In genomic region chr6:52172501-52172900, GRCm38 (mm10) we compare ENCODE assay signal across 8 mouse cellular contexts. TPM values are rescaled to one million over a fixed set of nuclear protein-coding genes. Genes with fewer than 3 reads are reported as not detected.
DNase-seq lines count a peak whose midpoint lies in the region; ATAC-seq and TF ChIP-seq lines count a peak whose summit lies in the region.

No protein-coding gene starts in this region.

- no peak for TF ChIP-seq CTCF in Patski (IDR thresholded peaks at IDR 0.05)

- H3K36me3 ChIP-seq in lung, embryonic 16.5 days (ENCODE audit: control insufficient read depth, insufficient read depth, low read length): no peaks in the 10 kb centered on the region

- CTCF ChIA-PET in Patski (lab: Charles Lee): interaction anchor here (1.1 to 1.8 kb wide), 2 partner anchors 9 to 11 kb away, joined by 4 to 6 read pairs; no protein-coding TSS in a partner anchor

- peak overlapping the region; percentile 69 for H3K9ac ChIP-seq in lung, embryonic 16.5 days (ENCODE audit: low read length)

- in situ Hi-C loops in Patski (cut with MboI; ENCODE audit: low pct_unique_long_range_greater_than_20kb): loop anchor here (10.0 kb wide), 1 partner anchor 52 kb away; the partner anchor contains the start of gene Hoxa7

- H3K4me3 ChIP-seq in brown adipose tissue, adult 24 weeks (ENCODE audit: insufficient read depth, low read depth, low read length): peak overlapping the region; percentile 61
- peak overlapping the region; percentile 48 for H3K4me3 ChIP-seq in lung, embryonic 16.5 days (ENCODE audit: low read length)

- POLR2A ChIA-PET in Patski (lab: Charles Lee): interaction anchor here (0.8 to 16.4 kb wide), 5 partner anchors 11 to 73 kb away, joined by 3 to 378 read pairs (median 8); partner anchors contain the start of genes Gm28308, Hoxa10, Hoxa11 and Hoxa3

- H3K9me3 ChIP-seq in lung, embryonic 16.5 days (ENCODE audit: control insufficient read depth, low read length): no peaks in the 10 kb centered on the region

- H3K4me2 ChIP-seq in lung, embryonic 16.5 days (ENCODE audit: low read depth, low read length): peak overlapping the region; percentile 66

- no peak for DNase-seq in Patski (ENCODE audit: low read depth, low spot score)
- DNase-seq in heart, adult 18-20 months: peak; percentile 54 to 72
- DNase-seq in kidney, adult 9 months: peak; percentile 94
- peak; percentile 82 for DNase-seq in testis, postnatal 10 days (ENCODE audit: low spot score)
- DNase-seq in spleen, postnatal 14 days (ENCODE audit: low spot score in 2 of 2): no peak

- H3K4me1 ChIP-seq in brown adipose tissue, adult 24 weeks (ENCODE audit: control insufficient read depth, insufficient read depth, insufficient read length, low read length): peaks cover 19% of the 10 kb centered on the region
- H3K4me1 ChIP-seq in lung, embryonic 16.5 days (replicated peaks; ENCODE audit: control insufficient read depth, insufficient read depth, low read length): peaks cover 22% of the 10 kb centered on the region

- H3K27ac ChIP-seq in brown adipose tissue, adult 24 weeks (replicated peaks; ENCODE audit: low read depth, low read length): peak overlapping the region; percentile 63
- H3K27ac ChIP-seq in lung, embryonic 16.5 days (ENCODE audit: low read length): peak overlapping the region; percentile 90

- peak; percentile 49 for ATAC-seq in Patski
- ATAC-seq in lung, embryonic 16.5 days (ENCODE audit: low read depth): peak; percentile 79
- ATAC-seq in erythroid progenitor cell, adult 5-6 weeks (replicated peaks; ENCODE audit: low FRiP score, poor library complexity, severe bottlenecking): no peak

- under 1% methylated on average over 35 of the region's 35 CpGs for WGBS in lung, embryonic 16.5 days

- H3K27me3 ChIP-seq in Patski: no peaks in the 10 kb centered on the region
- H3K27me3 ChIP-seq in lung, embryonic 16.5 days (ENCODE audit: control insufficient read depth, insufficient read depth, low read depth, low read length): peaks cover 39% of the 10 kb centered on the region

RNA-seq across cellular contexts. Expression of gene 5730596B20Rik, which starts 4.8 kb away (rescaled TPM):
- 1.6 TPM for polyA plus RNA-seq in Patski (2021)
- not detected in 2 replicates for polyA plus RNA-seq in brown adipose tissue, adult 24 weeks (2012; ENCODE audit: insufficient read depth, insufficient read length, missing spikeins)
- total RNA-seq in heart, adult 18-20 months (2021): not detected
- polyA plus RNA-seq in lung, embryonic 16.5 days (2015; fragmentation: Nextera tagmentation; extraction: Ambion mirVana): 2.4 and 2.5 TPM in 2 replicates
- total RNA-seq in erythroid progenitor cell, adult 5-6 weeks (2015; ENCODE audit: low replicate concordance): not detected in 2 replicates
- not detected in 2 replicates for total RNA-seq in erythroid progenitor cell, adult 5-6 weeks (2017; ENCODE audit: low replicate concordance)

RNA-seq across cellular contexts. Expression of gene Hoxa2, which starts 7.9 kb away (rescaled TPM):
- polyA plus RNA-seq in Patski (2021): 2.8 TPM
- 2.9 TPM in 1 of 2 replicates, not detected in the other for polyA plus RNA-seq in brown adipose tissue, adult 24 weeks (2012; ENCODE audit: insufficient read depth, insufficient read length, missing spikeins)
- under 1 TPM; 0.15 TPM for total RNA-seq in heart, adult 18-20 months (2021)
- polyA plus RNA-seq in lung, embryonic 16.5 days (2015; fragmentation: Nextera tagmentation; extraction: Ambion mirVana): 9.5 and 10.2 TPM in 2 replicates
- not detected in 2 replicates for total RNA-seq in erythroid progenitor cell, adult 5-6 weeks (2015; ENCODE audit: low replicate concordance)
- not detected in 2 replicates for total RNA-seq in erythroid progenitor cell, adult 5-6 weeks (2017; ENCODE audit: low replicate concordance)

RNA-seq across cellular contexts. Expression of gene Hoxa1, which starts 14.4 kb away (rescaled TPM):
- 3.6 TPM for polyA plus RNA-seq in Patski (2021)
- polyA plus RNA-seq in brown adipose tissue, adult 24 weeks (2012; ENCODE audit: insufficient read depth, insufficient read length, missing spikeins): 0.50 and 0.99 TPM in 2 replicates
- total RNA-seq in heart, adult 18-20 months (2021): under 1 TPM; 0.12 to 0.23 TPM
- 1.4 and 1.6 TPM in 2 replicates for polyA plus RNA-seq in lung, embryonic 16.5 days (2015; fragmentation: Nextera tagmentation; extraction: Ambion mirVana)
- not detected in 2 replicates for total RNA-seq in erythroid progenitor cell, adult 5-6 weeks (2015; ENCODE audit: low replicate concordance)
- not detected in 2 replicates for total RNA-seq in erythroid progenitor cell, adult 5-6 weeks (2017; ENCODE audit: low replicate concordance)

RNA-seq across cellular contexts. Expression of gene Hoxa4, which starts 19.1 kb away (rescaled TPM):
- 2.5 TPM for polyA plus RNA-seq in Patski (2021)
- 14.0 and 26.4 TPM in 2 replicates for polyA plus RNA-seq in brown adipose tissue, adult 24 weeks (2012; ENCODE audit: insufficient read depth, insufficient read length, missing spikeins)
- under 1 TPM in 1 of 2 experiments, not detected in 1; 0.41 TPM for total RNA-seq in heart, adult 18-20 months (2021)
- 2.4 and 2.7 TPM in 2 replicates for polyA plus RNA-seq in lung, embryonic 16.5 days (2015; fragmentation: Nextera tagmentation; extraction: Ambion mirVana)
- total RNA-seq in erythroid progenitor cell, adult 5-6 weeks (2015; ENCODE audit: low replicate concordance): not detected in 2 replicates
- total RNA-seq in erythroid progenitor cell, adult 5-6 weeks (2017; ENCODE audit: low replicate concordance): not detected in 2 replicates

RNA-seq across cellular contexts. Expression of gene Hoxa5, which starts 31.9 kb away (rescaled TPM):
- 21.4 TPM for polyA plus RNA-seq in Patski (2021)
- polyA plus RNA-seq in brown adipose tissue, adult 24 weeks (2012; ENCODE audit: insufficient read depth, insufficient read length, missing spikeins): 35.9 and 39.4 TPM in 2 replicates
- total RNA-seq in heart, adult 18-20 months (2021): under 1 TPM; 0.40 to 0.59 TPM
- polyA plus RNA-seq in lung, embryonic 16.5 days (2015; fragmentation: Nextera tagmentation; extraction: Ambion mirVana): 32.3 and 36.3 TPM in 2 replicates
- not detected in 2 replicates for total RNA-seq in erythroid progenitor cell, adult 5-6 weeks (2015; ENCODE audit: low replicate concordance)
- total RNA-seq in erythroid progenitor cell, adult 5-6 weeks (2017; ENCODE audit: low replicate concordance): not detected in 2 replicates

Comparison
In these comparisons a context has a peak if more than half of its experiments do, and no peak if none do; other contexts are left out.
1. DNase-seq: peak in heart, adult 18-20 months (2 of 2), kidney, adult 9 months (single experiment) and testis, postnatal 10 days (single experiment); none in Patski (single experiment) and spleen, postnatal 14 days (0 of 2).